Mouse (Mus musculus): ENCODE measurements at regions not wholly inside any gene's neighbourhood (a gene's known extent, or its start where the extent isn't known, plus 50 kb on each side); places are given as distances from the start of the nearest gene placed in this dataset.

GRCm38 (mm10) chr9:118405926-118406518 is 72.0 kb upstream of the Eomes start:
- Histone ChIP-seq H3K4me1 (replicated peaks; ENCODE audit: control insufficient read depth, insufficient read depth, low read length) (no peaks in the 10 kb centered on the region), H3K27ac (ENCODE audit: low read depth, low read length) (no peak overlapping the region), H3K4me3 (ENCODE audit: low read depth, low read length) (no peak overlapping the region), H3K27me3 (ENCODE audit: control insufficient read depth, insufficient read depth, low read length) (no peaks in the 10 kb centered on the region), H3K9me3 (ENCODE audit: control insufficient read depth, low read length) (no peaks in the 10 kb centered on the region), H3K36me3 (ENCODE audit: control insufficient read depth, insufficient read depth, low read length) (no peaks in the 10 kb centered on the region), H3K4me2 (replicated peaks; ENCODE audit: low read depth, low read length) (no peak overlapping the region), H3K9ac (ENCODE audit: low read depth, low read length) (no peak overlapping the region)
- DNase-seq (ENCODE audit: low spot score) (no peak), ATAC-seq (ENCODE audit: low FRiP score) (no peak)
- 53% methylated on average over 9 of the region's 9 CpGs for WGBS

- no peak for DNase-seq (ENCODE audit: low spot score)
- Histone ChIP-seq H3K9me3 (ENCODE audit: control insufficient read depth, low read length) (no peaks in the 10 kb centered on the region), H3K27ac (ENCODE audit: low read depth, low read length) (no peak overlapping the region), H3K4me3 (ENCODE audit: low read depth, low read length) (no peak overlapping the region), H3K9ac (ENCODE audit: low read depth, low read length) (no peak overlapping the region), H3K4me2 (replicated peaks; ENCODE audit: low read depth, low read length) (no peak overlapping the region), H3K27me3 (ENCODE audit: control insufficient read depth, insufficient read depth, low read length) (no peaks in the 10 kb centered on the region), H3K36me3 (ENCODE audit: control insufficient read depth, insufficient read depth, low read length) (no peaks in the 10 kb centered on the region), H3K4me1 (replicated peaks; ENCODE audit: control insufficient read depth, insufficient read depth, low read length) (no peaks in the 10 kb centered on the region)
- 86% methylated on average over 4 of the region's 4 CpGs for WGBS
- no peak for ATAC-seq (ENCODE audit: low FRiP score)
These were observed 62.0 kb upstream of the Eomes start for GRCm38 (mm10) chr9:118416032-118416431.

- Histone ChIP-seq H3K27me3 (ENCODE audit: control insufficient read depth, insufficient read depth, low read length) (no peaks in the 10 kb centered on the region), H3K36me3 (ENCODE audit: control insufficient read depth, insufficient read depth, low read length) (no peaks in the 10 kb centered on the region), H3K9me3 (ENCODE audit: control insufficient read depth, low read length) (no peaks in the 10 kb centered on the region), H3K4me2 (replicated peaks; ENCODE audit: low read depth, low read length) (no peak overlapping the region), H3K4me3 (ENCODE audit: low read depth, low read length) (no peak overlapping the region), H3K4me1 (replicated peaks; ENCODE audit: control insufficient read depth, insufficient read depth, low read length) (no peaks in the 10 kb centered on the region), H3K27ac (ENCODE audit: low read depth, low read length) (no peak overlapping the region), H3K9ac (ENCODE audit: low read depth, low read length) (no peak overlapping the region)
- no peak for DNase-seq (ENCODE audit: low spot score)
- ATAC-seq (ENCODE audit: low FRiP score), result no peak
- 85% methylated on average over 6 of the region's 6 CpGs for WGBS
These were observed 61.5 kb upstream of the Eomes start for GRCm38 (mm10) chr9:118416475-118416874.

GRCm38 (mm10) chr9:118424344-118424743 is 53.7 kb upstream of the Eomes start:
- Histone ChIP-seq H3K9me3 (ENCODE audit: control insufficient read depth, low read length) (no peaks in the 10 kb centered on the region), H3K27ac (ENCODE audit: low read depth, low read length) (no peak overlapping the region), H3K36me3 (ENCODE audit: control insufficient read depth, insufficient read depth, low read length) (no peaks in the 10 kb centered on the region), H3K4me1 (replicated peaks; ENCODE audit: control insufficient read depth, insufficient read depth, low read length) (no peaks in the 10 kb centered on the region; the same call in 1 of the 2 replicates), H3K4me2 (replicated peaks; ENCODE audit: low read depth, low read length) (no peak overlapping the region), H3K9ac (ENCODE audit: low read depth, low read length) (no peak overlapping the region), H3K4me3 (ENCODE audit: low read depth, low read length) (no peak overlapping the region), H3K27me3 (ENCODE audit: control insufficient read depth, insufficient read depth, low read length) (no peaks in the 10 kb centered on the region)
- DNase-seq (ENCODE audit: low spot score), result no peak
- no peak for ATAC-seq (ENCODE audit: low FRiP score)
- 77% methylated on average over 6 of the region's 6 CpGs for WGBS

Measured in hindbrain, embryonic 11.5 days (tissue).